Mouse (Mus musculus) macrophage (primary cell): ENCODE measurements around the gene Pnpla6. TPM values are rescaled to one million over a fixed set of nuclear protein-coding genes. Genes with fewer than 3 reads are reported as not detected.
"Not testable (repeated sequence)": the region's sequence is repeated elsewhere in the genome, so short reads cannot be mapped to it uniquely, and the experiment has no call there.

ENCODE experiments used
- H3K27ac ChIP-seq: fragments of 350-480 bp; formaldehyde crosslinking; 2 replicates; pipeline ENCODE4 v1.9.0; 2021
- H3K36me3 ChIP-seq: fragments of 350-480 bp; formaldehyde crosslinking; 2 replicates; pipeline ENCODE4 v1.9.0; 2021; ENCODE audit errors: inconsistent target
- H3K4me3 ChIP-seq: fragments of 350-480 bp; formaldehyde crosslinking; 2 replicates; pipeline ENCODE4 v1.9.0; 2021; ENCODE audit errors: inconsistent target
- H3K79me2 ChIP-seq: fragments of 350-480 bp; formaldehyde crosslinking; 2 replicates; pipeline ENCODE4 v1.9.0; 2021; ENCODE audit errors: inconsistent target
- WGBS: methylation state at CpG from one replicate; pipeline ENCODE4 v1.1.7; 2026; ENCODE audit warnings: inconsistent platforms; ENCODE audit not compliant: missing documents; 5-methylcytosine and 5-hydroxymethylcytosine counted together
- polyA plus RNA-seq: library from polyadenylated mRNA; stranded (reverse); fragments of 250-400 nt; gene quantifications from 3 replicates; pipeline ENCODE4 v1.2.4, GENCODE M21; 2018; ENCODE audit warnings: inconsistent platforms

The Pnpla6 gene
- polyA plus RNA-seq, 1 experiment from 2014 or later = 11.7 TPM

- no peak overlapping the region for H3K4me3 ChIP-seq
- no peaks in the 10 kb centered on the region for H3K79me2 ChIP-seq
- H3K27ac ChIP-seq = no peak overlapping the region
- no peaks in the 10 kb centered on the region for H3K36me3 ChIP-seq
- WGBS = 89% methylated on average over 9 of the region's 9 CpGs
Observed at GRCm38 (mm10) chr8:3579390-3580364, 64.5 kb downstream of the Pnpla6 start.

DNA sequence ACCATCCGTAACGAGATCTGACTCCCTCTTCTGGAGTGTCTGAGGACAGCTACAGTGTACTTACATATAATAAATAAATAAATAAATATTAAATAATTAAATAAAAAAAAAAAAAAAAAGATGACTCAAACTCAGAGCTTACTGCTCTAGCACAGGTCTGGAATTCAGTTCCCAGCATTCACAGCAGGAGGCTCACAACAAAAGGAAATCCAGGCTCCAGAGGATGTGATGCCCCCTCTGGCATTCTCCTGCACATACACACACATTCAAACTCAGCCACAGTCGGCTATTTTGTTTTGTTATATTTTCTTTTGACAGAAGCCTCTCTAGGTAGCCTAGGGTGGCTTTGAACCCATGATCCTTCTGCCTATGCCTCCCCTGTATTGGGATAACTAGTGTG, 66.8 kb downstream of the Pnpla6 start:
- not testable (repeated sequence) for H3K36me3 ChIP-seq, H3K4me3 ChIP-seq, H3K27ac ChIP-seq, H3K79me2 ChIP-seq
- 92% methylated on average over 1 of the region's 3 CpGs for WGBS

DNA sequence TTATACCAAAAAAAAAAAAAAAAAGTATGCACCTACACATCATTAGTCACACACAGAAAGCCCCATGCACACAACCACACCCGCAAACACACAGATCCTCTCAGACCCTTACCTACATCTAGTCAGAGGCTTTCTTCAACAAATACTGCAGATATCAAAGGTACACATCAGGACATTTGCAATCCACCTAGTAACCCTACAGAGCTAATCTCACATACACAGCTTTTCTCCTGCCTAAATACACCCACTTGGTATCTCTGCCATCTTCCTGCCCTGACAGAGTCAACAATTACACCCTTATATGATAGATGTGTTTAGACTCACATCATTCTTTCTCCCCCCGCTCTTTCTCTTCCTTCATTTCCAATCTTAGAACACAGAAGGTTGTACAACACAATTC, 71.3 kb downstream of the Pnpla6 start:
- 100% methylated on average over 2 of the region's 2 CpGs for WGBS
- Histone ChIP-seq H3K79me2 (no peaks in the 10 kb centered on the region), H3K36me3 (no peaks in the 10 kb centered on the region), H3K4me3 (no peak overlapping the region), H3K27ac (no peak overlapping the region)

DNA sequence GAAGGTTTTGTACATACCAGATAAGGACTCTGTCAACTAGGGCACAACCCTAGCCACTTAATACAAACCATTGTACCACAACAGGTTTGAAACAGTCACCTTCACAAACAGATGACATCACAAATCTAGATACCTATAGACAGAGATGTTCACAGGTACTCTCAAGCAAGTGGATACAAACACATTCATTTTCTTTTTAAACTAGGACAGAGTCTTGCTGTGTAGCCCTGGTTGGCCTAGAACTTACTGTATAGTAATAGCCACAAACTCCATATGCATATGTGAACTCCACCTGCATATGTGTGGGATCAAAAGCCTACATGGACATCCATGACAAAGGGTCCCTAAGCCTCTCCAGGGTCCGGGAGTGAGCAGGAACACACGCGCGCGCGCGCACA, 71.8 kb downstream of the Pnpla6 start, which contains the start of gene Camsap3:
Gene Camsap3 (plus strand): TSS at position 301 of the 398 bp plus-strand sequence.
- no peak within 1 kb of the TSS for H3K27ac ChIP-seq
- no peaks in the 10 kb centered on the region for H3K79me2 ChIP-seq
- WGBS = 3% methylated on average over 7 of the region's 7 CpGs

GRCm38 (mm10) chr8:3587391-3588257, 72.4 kb downstream of the Pnpla6 start:
- no peaks in the 10 kb centered on the region for H3K36me3 ChIP-seq
- H3K4me3 ChIP-seq = no peak overlapping the region
- WGBS = 2% methylated on average over 67 of the region's 77 CpGs
- no peak overlapping the region for H3K27ac ChIP-seq
- H3K79me2 ChIP-seq = no peaks in the 10 kb centered on the region

More for the DNA sequence above, 71.8 kb downstream of the Pnpla6 start, which contains the start of gene Camsap3:
- Histone ChIP-seq H3K36me3 (no peaks in the 10 kb centered on the region), H3K4me3 (no peak within 1 kb of the TSS)

GRCm38 (mm10) chr8:3588258-3588633, 73.1 kb downstream of the Pnpla6 start:
- 40% methylated on average over 6 of the region's 11 CpGs for WGBS
- Histone ChIP-seq H3K36me3 (no peaks in the 10 kb centered on the region), H3K27ac (no peak overlapping the region), H3K4me3 (no peak overlapping the region), H3K79me2 (no peaks in the 10 kb centered on the region)

DNA sequence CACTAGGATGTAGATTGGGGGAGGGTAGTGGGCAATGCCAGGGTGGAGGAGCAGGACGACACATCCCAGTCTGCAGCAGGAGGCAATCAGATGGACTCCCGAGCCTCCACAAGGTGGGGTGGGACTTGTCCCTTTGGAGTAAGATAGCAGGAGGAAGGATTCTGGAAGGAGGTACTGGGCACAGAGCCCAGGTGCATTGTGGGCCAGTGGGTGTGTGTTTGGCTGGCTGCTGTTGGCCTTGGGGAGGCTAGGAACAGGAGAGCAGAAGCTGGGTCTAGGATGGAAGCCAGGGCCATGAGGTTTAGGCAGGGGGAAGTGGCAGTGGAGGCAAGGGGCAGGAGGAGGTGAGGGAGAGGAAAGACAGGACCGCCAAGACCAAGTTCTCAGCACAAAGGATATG, 78.3 kb downstream of the Pnpla6 start:
- WGBS = 71% methylated on average over 3 of the region's 3 CpGs
- H3K36me3 ChIP-seq = no peaks in the 10 kb centered on the region
- no peak overlapping the region for H3K4me3 ChIP-seq
- H3K27ac ChIP-seq = no peak overlapping the region
- no peaks in the 10 kb centered on the region for H3K79me2 ChIP-seq

Other genes starting within 250 kb of the Pnpla6 start
- 10.0 to 11.5 TPM (median 10.0 TPM) in 3 replicates for gene Insr, start 235.8 kb upstream of the Pnpla6 start, polyA plus RNA-seq
- gene A430078G23Rik, start 162.0 kb upstream of the Pnpla6 start, polyA plus RNA-seq = 0.19 to 0.32 TPM in 2 of 3 replicates, not detected in the other
- 2.2 to 3.5 TPM (median 2.2 TPM) in 3 replicates for gene Arhgef18, start 122.4 kb upstream of the Pnpla6 start, polyA plus RNA-seq
- 1.0 to 2.3 TPM (median 1.1 TPM) in 3 replicates for gene Pex11g, start 47.7 kb upstream of the Pnpla6 start, polyA plus RNA-seq
- not detected in 3 replicates for gene Tex45, start 44.5 kb upstream of the Pnpla6 start, polyA plus RNA-seq
- gene Zfp358, start 22.2 kb upstream of the Pnpla6 start, polyA plus RNA-seq = 7.9 to 23.2 TPM (median 13.3 TPM) in 3 replicates
- gene Mcoln1, start 14.9 kb upstream of the Pnpla6 start, polyA plus RNA-seq = 50.2 to 92.5 TPM (median 73.4 TPM) in 3 replicates
- not detected in 3 replicates for gene C330021F23Rik, start 52.6 kb downstream of the Pnpla6 start, polyA plus RNA-seq
- gene Camsap3, start 71.9 kb downstream of the Pnpla6 start, polyA plus RNA-seq = 0.52 to 1.1 TPM in 2 of 3 replicates, not detected in the other
- gene Xab2, start 105.9 kb downstream of the Pnpla6 start, polyA plus RNA-seq = 26.9 to 29.7 TPM (median 28.8 TPM) in 3 replicates
- gene Pet100, start 106.2 kb downstream of the Pnpla6 start, polyA plus RNA-seq = 35.9 to 49.5 TPM (median 43.3 TPM) in 3 replicates
- not detected in 3 replicates for gene Pcp2, start 110.2 kb downstream of the Pnpla6 start, polyA plus RNA-seq
- gene Stxbp2, start 115.6 kb downstream of the Pnpla6 start, polyA plus RNA-seq = 121 to 243 TPM (median 173 TPM) in 3 replicates
- not detected in 3 replicates for gene Retn, start 140.4 kb downstream of the Pnpla6 start, polyA plus RNA-seq
- gene Mcemp1, start 150.4 kb downstream of the Pnpla6 start, polyA plus RNA-seq = 0.22 to 0.92 TPM (median 0.34 TPM) in 3 replicates
- gene Fcor, start 157.0 kb downstream of the Pnpla6 start, polyA plus RNA-seq = 1.5 to 1.9 TPM in 2 of 3 replicates, not detected in the other
- 7.0 to 10.2 TPM (median 7.1 TPM) in 3 replicates for gene Trappc5, start 160.9 kb downstream of the Pnpla6 start, polyA plus RNA-seq
- gene Fcer2a, start 178.8 kb downstream of the Pnpla6 start, polyA plus RNA-seq = not detected in 3 replicates
- gene Clec4g, start 205.3 kb downstream of the Pnpla6 start, polyA plus RNA-seq = not detected in 3 replicates
- gene Cd209a, start 233.6 kb downstream of the Pnpla6 start, polyA plus RNA-seq = 0.15 to 0.83 TPM in 2 of 3 replicates, not detected in the other